Mouse (Mus musculus) heart, adult 2 months (tissue): ENCODE measurements around the gene Grtp1.

Experiments
- CTCF ChIP-seq: fragments of 200-600 bp; IDR thresholded peaks from 2 replicates; pipeline ENCODE4 v1.8.1; 2022; ENCODE audit warnings: antibody characterized with exemption, mild to moderate bottlenecking, moderate library complexity
- POLR2A ChIP-seq: fragments of 200-500 bp; IDR thresholded peaks from 2 replicates; pipeline ENCODE4 v1.6.1; 2011; ENCODE audit warnings: mild to moderate bottlenecking, low read depth, low read length, control low read depth; ENCODE audit not compliant: insufficient read depth

DNA sequence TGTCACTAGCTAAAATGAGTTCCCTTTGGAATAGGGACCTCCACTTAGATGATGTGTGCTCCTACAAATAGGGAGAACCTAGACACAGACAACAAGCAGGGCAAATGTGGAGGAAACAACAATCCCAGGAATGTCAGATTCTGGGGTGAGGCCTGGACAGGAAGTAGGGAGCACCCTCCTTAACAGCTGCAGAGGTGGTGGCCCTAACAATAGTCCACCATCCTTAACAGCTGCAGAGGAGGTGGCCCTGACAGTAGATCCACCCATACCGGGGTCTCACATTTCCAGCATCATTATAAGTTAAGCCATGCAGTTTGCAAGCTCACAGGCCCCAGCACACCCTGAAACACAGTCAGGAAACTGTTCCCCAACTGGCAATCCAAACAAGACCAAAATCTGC lies 11.6 kb downstream of the Grtp1 start:
- no peak for TF ChIP-seq POLR2A
- TF ChIP-seq CTCF, result no peak
